Mouse (Mus musculus) embryonic facial prominence, embryonic 10.5 days (tissue): ENCODE results near the gene Pcp4l1. TPM values are rescaled to one million over a fixed set of nuclear protein-coding genes. Genes with fewer than 3 reads are reported as not detected.
"Not testable (repeated sequence)": the region's sequence is repeated elsewhere in the genome, so short reads cannot be mapped to it uniquely, and the experiment has no call there.

Experiments used
- DNase-seq: peaks from one replicate; pipeline ENCODE4 v3.0.0-alpha.2; 2017; ENCODE audit warnings: low spot score
- H3K27ac ChIP-seq: fragments of 300-500 bp; sonication (generic); replicated peaks from 2 replicates; pipeline ENCODE4 v1.5.1; 2016; ENCODE audit warnings: mild to moderate bottlenecking
- H3K27me3 ChIP-seq: fragments of 300-500 bp; sonication (generic); replicated peaks from 2 replicates; pipeline ENCODE4 v1.6.1; 2016; ENCODE audit warnings: low read depth, mild to moderate bottlenecking; ENCODE audit not compliant: poor library complexity, severe bottlenecking
- H3K36me3 ChIP-seq: fragments of 300-500 bp; sonication (generic); replicated peaks from 2 replicates; pipeline ENCODE4 v1.6.1; 2016; ENCODE audit warnings: mild to moderate bottlenecking, moderate library complexity
- H3K4me1 ChIP-seq: fragments of 300-500 bp; sonication (generic); 2 replicates; pipeline ENCODE4 v1.6.1; 2016
- H3K4me3 ChIP-seq: fragments of 300-500 bp; sonication (generic); 2 replicates; pipeline ENCODE4 v1.5.1; 2016; ENCODE audit warnings: mild to moderate bottlenecking, moderate library complexity
- H3K9me3 ChIP-seq: fragments of 300-500 bp; sonication (generic); 2 replicates; pipeline ENCODE4 v1.6.1; 2016; ENCODE audit warnings: mild to moderate bottlenecking
- WGBS: fragments of 180-500 bp; shearing (Covaris S2); methylation state at CpG from one replicate; pipeline ENCODE4 v1.1.7; 2016; 5-methylcytosine and 5-hydroxymethylcytosine counted together
- polyA plus RNA-seq: library from polyadenylated mRNA; unstranded; fragments of >200 nt; fragmentation: Nextera tagmentation; extraction: Ambion mirVana; gene quantifications from 2 replicates; pipeline ENCODE4 v1.2.1, GENCODE M21; 2016

Pcp4l1 gene
- polyA plus RNA-seq, 1 experiment from 2014 or later, result 6.7 TPM

DNA sequence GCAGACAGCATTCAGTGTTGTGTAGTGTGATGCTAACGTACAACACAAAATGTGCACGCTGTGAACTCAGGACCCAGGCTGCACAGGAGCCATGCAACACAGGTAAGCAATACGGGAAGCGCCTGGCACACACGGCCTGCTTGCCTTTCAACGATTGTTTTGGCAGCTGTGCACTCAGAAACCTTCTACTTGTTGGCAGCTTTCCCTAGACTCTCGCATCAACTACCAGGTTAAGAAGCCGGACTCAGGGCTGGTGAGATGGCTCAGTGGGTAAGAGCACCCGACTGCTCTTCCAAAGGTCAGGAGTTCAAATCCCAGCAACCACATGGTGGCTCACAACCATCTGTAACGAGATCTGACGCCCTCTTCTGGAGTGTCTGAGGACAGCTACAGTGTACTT is 53.1 kb downstream of the Pcp4l1 start:
- H3K27ac ChIP-seq, H3K9me3 ChIP-seq, H3K4me3 ChIP-seq, H3K27me3 ChIP-seq, DNase-seq, H3K4me1 ChIP-seq: not testable (repeated sequence)
- H3K36me3 ChIP-seq, result peaks cover 77% of the 10 kb centered on the region
- WGBS, result 83% methylated on average over 11 of the region's 11 CpGs

DNA sequence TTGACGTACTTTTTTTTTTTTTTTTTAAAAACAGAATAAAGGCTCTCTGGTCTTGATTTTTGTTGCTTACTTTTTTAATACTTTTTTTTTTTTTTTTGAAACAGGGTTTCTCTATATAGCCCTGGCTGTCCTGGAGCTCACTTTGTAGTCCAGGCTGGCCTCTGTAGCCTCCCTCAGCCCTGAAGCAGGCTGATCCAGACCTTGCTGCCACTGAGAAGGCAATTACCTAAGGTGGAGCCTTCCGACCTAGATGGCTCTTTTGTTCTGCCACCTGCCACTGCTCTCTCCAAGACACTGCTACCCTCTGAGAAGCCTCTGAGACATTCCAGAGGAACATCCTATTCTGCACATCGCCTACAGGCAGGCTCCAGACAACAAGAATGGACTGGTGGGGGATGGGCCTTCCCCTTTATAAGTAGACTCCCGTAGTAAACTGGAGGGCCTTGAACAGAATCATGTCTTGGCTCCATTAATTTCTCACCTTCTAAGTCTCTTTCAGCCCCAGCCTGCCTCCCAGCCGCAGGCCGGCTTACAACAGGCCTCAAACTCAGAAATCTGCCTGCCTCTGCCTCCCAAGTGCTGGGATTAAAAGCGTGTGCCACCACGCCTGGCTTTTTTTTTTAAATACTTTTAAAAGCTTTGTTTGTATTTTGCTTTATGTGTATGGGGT is 58.4 kb downstream of the Pcp4l1 start:
- 89% methylated on average over 8 of the region's 8 CpGs for WGBS
- not testable (repeated sequence) for H3K27me3 ChIP-seq, H3K4me3 ChIP-seq, DNase-seq, H3K4me1 ChIP-seq, H3K9me3 ChIP-seq, H3K27ac ChIP-seq
- H3K36me3 ChIP-seq, result peaks cover 97% of the 10 kb centered on the region

DNA sequence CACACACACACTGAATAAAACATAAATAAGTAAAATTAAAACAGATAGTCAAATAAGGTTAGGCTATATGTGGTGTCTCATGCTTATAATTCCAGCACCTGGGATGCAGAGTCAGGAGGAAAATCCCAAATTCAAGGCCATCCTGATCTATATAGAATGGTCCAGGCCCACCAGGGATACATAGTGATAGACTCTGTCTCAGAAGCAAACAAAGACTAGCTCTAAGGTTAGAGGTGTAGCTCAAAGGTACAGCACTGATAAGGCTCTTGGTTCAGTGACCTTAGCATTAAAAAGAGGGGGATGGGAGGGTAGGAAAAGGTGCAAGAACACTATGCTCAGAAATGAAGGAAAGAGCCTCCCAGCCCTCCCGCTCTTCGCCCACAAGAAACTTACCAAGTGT is 60.5 kb downstream of the Pcp4l1 start:
- H3K36me3 ChIP-seq, result peaks cover 93% of the 10 kb centered on the region

DNA sequence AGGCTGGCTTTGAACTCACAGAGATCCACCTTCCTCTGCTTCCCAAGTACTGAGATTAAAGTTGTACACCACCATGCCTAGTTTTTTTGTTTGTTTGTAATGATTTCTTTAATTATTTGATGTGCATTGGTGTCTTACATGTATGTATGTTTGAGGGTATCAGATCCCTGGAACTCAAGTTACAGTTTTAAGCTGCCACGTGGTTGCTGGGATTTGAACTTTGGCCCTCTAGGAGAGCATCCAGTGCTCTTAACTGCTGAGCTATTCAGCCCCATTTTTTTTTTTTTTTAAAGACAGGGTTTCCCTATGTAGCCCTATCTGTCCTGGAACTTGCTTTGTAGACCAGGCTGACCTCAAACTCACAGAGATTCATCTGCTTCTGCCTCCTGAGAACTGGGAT is 65.1 kb downstream of the Pcp4l1 start:
- Histone ChIP-seq H3K4me3 (no peak overlapping the region), H3K36me3 (peaks cover 87% of the 10 kb centered on the region), H3K4me1 (no peaks in the 10 kb centered on the region), H3K9me3 (no peaks in the 10 kb centered on the region), H3K27ac (no peak overlapping the region), H3K27me3 (no peaks in the 10 kb centered on the region)
- DNase-seq, result no peak
- 89% methylated on average over 1 of the region's 1 CpGs for whole genome bisulfite sequencing

More for the DNA sequence above, 60.5 kb downstream of the Pcp4l1 start:
- Histone ChIP-seq H3K27ac (no peak overlapping the region), H3K4me3 (no peak overlapping the region), H3K9me3 (no peaks in the 10 kb centered on the region), H3K27me3 (no peaks in the 10 kb centered on the region), H3K4me1 (no peaks in the 10 kb centered on the region)
- no peak for DNase-seq
- WGBS, result 93% methylated on average over 2 of the region's 2 CpGs

DNA sequence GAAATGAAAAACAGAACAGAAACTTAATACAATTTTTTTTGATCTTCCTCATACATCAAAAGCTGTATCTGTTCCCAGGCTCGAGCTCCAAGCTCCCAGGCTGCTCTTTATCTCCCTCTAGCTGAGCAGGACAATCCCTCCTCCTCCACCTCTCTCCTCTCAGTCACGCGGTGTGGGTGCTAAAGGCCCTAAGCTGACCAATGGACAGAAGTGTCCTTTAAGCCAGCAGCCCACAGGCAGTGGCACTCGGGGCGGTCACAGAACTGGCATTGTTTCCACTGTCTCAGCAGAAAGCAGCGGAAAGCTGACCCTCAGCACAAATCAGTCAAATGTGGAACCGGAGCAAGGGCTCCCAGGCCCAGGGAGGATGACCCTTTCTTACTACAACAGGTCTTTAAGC is 66.8 kb downstream of the Pcp4l1 start:
- H3K4me3 ChIP-seq, result no peak overlapping the region
- DNase-seq, result no peak
- no peaks in the 10 kb centered on the region for H3K27me3 ChIP-seq
- no peaks in the 10 kb centered on the region for H3K9me3 ChIP-seq
- H3K36me3 ChIP-seq, result peaks cover 70% of the 10 kb centered on the region
- H3K4me1 ChIP-seq, result no peaks in the 10 kb centered on the region
- 47% methylated on average over 7 of the region's 7 CpGs for WGBS
- no peak overlapping the region for H3K27ac ChIP-seq

DNA sequence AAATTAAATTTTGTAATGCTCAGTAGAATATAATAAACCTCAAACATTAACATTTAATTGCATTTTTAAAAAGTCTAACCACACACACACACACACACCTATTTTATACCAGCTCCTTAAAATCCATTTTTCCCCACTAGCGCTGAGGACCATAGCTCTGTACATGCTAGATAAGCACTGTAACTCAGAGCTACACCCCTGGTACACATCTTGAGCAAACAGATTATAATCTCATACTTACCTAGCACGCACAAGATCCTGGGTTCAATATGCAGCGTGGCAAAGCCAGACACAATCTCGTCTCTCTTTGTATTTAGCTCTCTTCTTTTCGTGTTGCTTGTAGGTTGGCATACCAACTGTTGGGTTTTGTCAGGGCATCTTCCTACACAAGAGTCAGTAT is 71.7 kb downstream of the Pcp4l1 start:
- WGBS, result 90% methylated on average over 5 of the region's 5 CpGs

More for the DNA sequence above, 71.7 kb downstream of the Pcp4l1 start:
- Histone ChIP-seq H3K36me3 (peaks cover 25% of the 10 kb centered on the region), H3K4me1 (peaks cover 15% of the 10 kb centered on the region), H3K27me3 (no peaks in the 10 kb centered on the region), H3K9me3 (no peaks in the 10 kb centered on the region), H3K4me3 (no peak overlapping the region), H3K27ac (no peak overlapping the region)
- no peak for DNase-seq

Other genes starting within 250 kb of the Pcp4l1 start
- gene Fcgr2b, start 219.7 kb downstream of the Pcp4l1 start, polyA plus RNA-seq, result not detected in 2 replicates
- 0.31 TPM in 1 of 2 replicates, not detected in the other for gene Fcgr4, start 177.3 kb downstream of the Pcp4l1 start, polyA plus RNA-seq
- gene Fcgr3, start 131.3 kb downstream of the Pcp4l1 start, polyA plus RNA-seq, result 3.8 and 5.5 TPM in 2 replicates
- gene Cfap126, start 82.3 kb downstream of the Pcp4l1 start, polyA plus RNA-seq, result 1.1 and 2.0 TPM in 2 replicates
- 260 and 264 TPM in 2 replicates for gene Sdhc, start 45.7 kb downstream of the Pcp4l1 start, polyA plus RNA-seq
- 0.48 and 0.91 TPM in 2 replicates for gene Mpz, start 45.6 kb downstream of the Pcp4l1 start, polyA plus RNA-seq
- 0.21 TPM in 2 replicates for gene Nr1i3, start 17.7 kb upstream of the Pcp4l1 start, polyA plus RNA-seq
- 32.4 and 33.3 TPM in 2 replicates for gene Tomm40l, start 26.2 kb upstream of the Pcp4l1 start, polyA plus RNA-seq
- gene Apoa2, start 28.8 kb upstream of the Pcp4l1 start, polyA plus RNA-seq, result 2.7 and 3.1 TPM in 2 replicates
- 12.4 and 16.5 TPM in 2 replicates for gene Fcer1g, start 38.1 kb upstream of the Pcp4l1 start, polyA plus RNA-seq
- gene Adamts4, start 54.2 kb upstream of the Pcp4l1 start, polyA plus RNA-seq, result 11.8 and 12.7 TPM in 2 replicates
- gene Ndufs2, start 55.1 kb upstream of the Pcp4l1 start, polyA plus RNA-seq, result 269 and 279 TPM in 2 replicates
- gene B4galt3, start 74.1 kb upstream of the Pcp4l1 start, polyA plus RNA-seq, result 68.7 and 70.8 TPM in 2 replicates
- gene Ppox, start 84.9 kb upstream of the Pcp4l1 start, polyA plus RNA-seq, result 52.0 and 57.5 TPM in 2 replicates
- gene Usp21, start 91.7 kb upstream of the Pcp4l1 start, polyA plus RNA-seq, result 106 and 107 TPM in 2 replicates
- 100 and 105 TPM in 2 replicates for gene Ufc1, start 98.8 kb upstream of the Pcp4l1 start, polyA plus RNA-seq
- gene Dedd, start 132.9 kb upstream of the Pcp4l1 start, polyA plus RNA-seq, result 50.3 and 50.4 TPM in 2 replicates
- gene Nit1, start 149.4 kb upstream of the Pcp4l1 start, polyA plus RNA-seq, result 33.6 and 36.8 TPM in 2 replicates
- 156 TPM in 2 replicates for gene Pfdn2, start 149.4 kb upstream of the Pcp4l1 start, polyA plus RNA-seq
- gene Klhdc9, start 164.5 kb upstream of the Pcp4l1 start, polyA plus RNA-seq, result 1.2 and 1.6 TPM in 2 replicates
- gene Nectin4, start 173.8 kb upstream of the Pcp4l1 start, polyA plus RNA-seq, result 2.6 and 4.6 TPM in 2 replicates
- gene Arhgap30, start 192.7 kb upstream of the Pcp4l1 start, polyA plus RNA-seq, result 0.65 and 0.72 TPM in 2 replicates
- gene Usf1, start 215.0 kb upstream of the Pcp4l1 start, polyA plus RNA-seq, result 138 and 139 TPM in 2 replicates
- 6.0 and 9.0 TPM in 2 replicates for gene Tstd1, start 222.6 kb upstream of the Pcp4l1 start, polyA plus RNA-seq
- 34.7 and 37.6 TPM in 2 replicates for gene F11r, start 241.3 kb upstream of the Pcp4l1 start, polyA plus RNA-seq